Mouse (Mus musculus) spleen, postnatal 0 days (tissue): ENCODE measurements around the gene Rpgr. TPM values are rescaled to one million over a fixed set of nuclear protein-coding genes. Genes with fewer than 3 reads are reported as not detected.

Experiments used
- polyA plus RNA-seq: library from polyadenylated mRNA; unstranded; fragments of >200 nt; fragmentation: Nextera tagmentation; extraction: Ambion mirVana; gene quantifications from 2 replicates; pipeline ENCODE4 v1.2.1, GENCODE M21; 2015

Gene Rpgr
- 3.6 and 4.3 TPM in 2 replicates for polyA plus RNA-seq

GRCm38 (mm10) chrX:10216410-10216949 is at the start of gene Rpgr:
Gene Rpgr (minus strand): TSS chrX:10216920.

GRCm38 (mm10) chrX:10251852-10252504 is 35.3 kb upstream of the Rpgr start, which contains the start of gene Otc:
Gene Otc (plus strand): TSS chrX:10252305.

GRCm38 (mm10) chrX:10117065-10117719 is 99.5 kb downstream of the Rpgr start, which contains the start of gene Srpx:
Gene Srpx (minus strand): TSS chrX:10117709.

Other genes with a start within 250 kb of the Rpgr start
- 9.1 and 12.0 TPM in 2 replicates for gene Srpx, start 99.2 kb downstream of the Rpgr start, polyA plus RNA-seq
- 0.12 and 0.14 TPM in 2 replicates for gene Otc, start 35.4 kb upstream of the Rpgr start, polyA plus RNA-seq